Mouse (Mus musculus) midbrain, embryonic 16.5 days (tissue): ENCODE measurements around the gene Rpl37a. TPM values are rescaled to one million over a fixed set of nuclear protein-coding genes. Genes with fewer than 3 reads are reported as not detected.

Experiments
- ATAC-seq: fragments of 200-750 bp; cut with Nextera tagmentation; 2 replicates; pipeline ENCODE4 v1.8.0; 2017; ENCODE audit warnings: moderate TSS enrichment
- H3K27ac ChIP-seq: fragments of 300-500 bp; sonication (generic); 2 replicates; pipeline ENCODE4 v1.5.1; 2014; ENCODE audit warnings: mild to moderate bottlenecking, low read length, mixed read lengths
- H3K27me3 ChIP-seq: fragments of 300-500 bp; sonication (generic); 2 replicates; pipeline ENCODE4 v1.6.1; 2014; ENCODE audit warnings: low read depth, low read length, mixed read lengths; ENCODE audit not compliant: control insufficient read depth, insufficient read depth
- H3K36me3 ChIP-seq: fragments of 300-500 bp; sonication (generic); 2 replicates; pipeline ENCODE4 v1.6.1; 2014; ENCODE audit warnings: mild to moderate bottlenecking, low read length, moderate library complexity, mixed read lengths; ENCODE audit not compliant: control insufficient read depth, insufficient read depth
- H3K4me1 ChIP-seq: fragments of 300-500 bp; sonication (generic); 2 replicates; pipeline ENCODE4 v1.6.1; 2014; ENCODE audit warnings: mild to moderate bottlenecking, low read length, mixed read lengths; ENCODE audit not compliant: control insufficient read depth, insufficient read depth
- H3K4me2 ChIP-seq: fragments of 300-500 bp; sonication (generic); 2 replicates; pipeline ENCODE4 v1.6.1; 2014; ENCODE audit warnings: mild to moderate bottlenecking, low read length, mixed read lengths
- H3K4me3 ChIP-seq: fragments of 300-500 bp; sonication (generic); 2 replicates; pipeline ENCODE4 v1.5.1; 2014; ENCODE audit warnings: low read depth, mild to moderate bottlenecking, low read length, moderate library complexity, mixed read lengths
- H3K9ac ChIP-seq: fragments of 300-500 bp; sonication (generic); 2 replicates; pipeline ENCODE4 v1.6.1; 2014; ENCODE audit warnings: low read depth, low read length, mixed read lengths
- H3K9me3 ChIP-seq: fragments of 300-500 bp; sonication (generic); replicated peaks from 2 replicates; pipeline ENCODE4 v1.6.1; 2014; ENCODE audit warnings: mild to moderate bottlenecking, low read length, mixed read lengths; ENCODE audit not compliant: control insufficient read depth, poor library complexity, severe bottlenecking
- WGBS: fragments of 180-500 bp; shearing (Covaris S2); extraction: QIAGEN DNeasy Blood & Tissue Kit; methylation state at CpG from one replicate; pipeline ENCODE4 v1.1.7; 2014; 5-methylcytosine and 5-hydroxymethylcytosine counted together
- polyA plus RNA-seq: library from polyadenylated mRNA; unstranded; fragments of >200 nt; fragmentation: Nextera tagmentation; extraction: Ambion mirVana; gene quantifications from 2 replicates; pipeline ENCODE4 v1.2.1, GENCODE M21; 2015

Gene Rpl37a
- polyA plus RNA-seq, 1 experiment from 2014 or later, result 838 TPM

DNA sequence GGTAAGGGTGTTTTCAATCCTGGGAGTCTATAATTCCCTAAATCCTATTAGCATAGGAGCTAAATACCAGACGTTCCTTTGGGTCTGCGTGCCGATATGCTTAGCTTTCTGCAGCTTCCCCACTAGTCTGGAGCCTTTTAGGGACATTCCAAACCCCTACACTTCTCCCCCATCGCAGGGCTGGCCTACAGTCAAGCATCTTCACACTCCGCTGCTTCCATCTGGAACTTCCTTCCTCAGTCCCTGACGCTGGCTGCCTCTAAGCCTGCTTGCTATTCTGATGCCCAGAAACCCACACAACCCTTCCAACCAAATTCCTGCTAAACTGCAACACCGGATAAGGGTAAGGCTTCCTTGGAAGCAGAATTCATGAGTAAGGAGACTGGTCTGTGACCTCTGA, 35.3 kb downstream of the Rpl37a start:
- no peak overlapping the region for H3K4me2 ChIP-seq
- H3K36me3 ChIP-seq, result no peaks in the 10 kb centered on the region
- no peaks in the 10 kb centered on the region for H3K27me3 ChIP-seq
- no peaks in the 10 kb centered on the region for H3K9me3 ChIP-seq
- no peak for ATAC-seq
- no peak overlapping the region for H3K4me3 ChIP-seq
- WGBS, result 52% methylated on average over 7 of the region's 7 CpGs
- H3K27ac ChIP-seq, result no peak overlapping the region
- no peak overlapping the region for H3K9ac ChIP-seq
- H3K4me1 ChIP-seq, result no peaks in the 10 kb centered on the region

DNA sequence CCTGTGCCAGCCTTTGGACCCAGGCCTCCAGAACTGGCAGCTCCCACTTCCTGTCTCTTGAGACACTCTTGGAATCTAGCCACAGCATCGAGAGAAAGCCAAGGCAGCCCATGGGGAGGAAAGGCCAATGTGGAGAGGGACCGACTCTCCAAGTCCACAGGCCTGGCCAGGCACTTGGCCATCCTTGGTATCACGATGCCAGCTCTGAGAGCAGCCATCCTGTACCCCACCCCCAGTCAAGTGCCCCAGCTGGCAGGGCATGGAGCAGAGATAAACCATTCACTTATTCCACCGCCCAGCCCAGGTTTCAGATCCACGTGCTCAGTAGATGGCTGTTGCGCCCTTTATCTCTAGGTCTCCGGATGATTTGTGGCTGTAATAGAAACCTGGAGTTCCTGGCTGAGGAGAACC, 40.3 kb downstream of the Rpl37a start:
- H3K36me3 ChIP-seq, result no peaks in the 10 kb centered on the region
- no peak for ATAC-seq
- H3K27ac ChIP-seq, result no peak overlapping the region
- H3K4me3 ChIP-seq, result no peak overlapping the region
- WGBS, result 83% methylated on average over 7 of the region's 7 CpGs
- no peaks in the 10 kb centered on the region for H3K27me3 ChIP-seq
- no peaks in the 10 kb centered on the region for H3K4me1 ChIP-seq
- no peak overlapping the region for H3K9ac ChIP-seq
- no peaks in the 10 kb centered on the region for H3K9me3 ChIP-seq
- H3K4me2 ChIP-seq, result no peak overlapping the region

DNA sequence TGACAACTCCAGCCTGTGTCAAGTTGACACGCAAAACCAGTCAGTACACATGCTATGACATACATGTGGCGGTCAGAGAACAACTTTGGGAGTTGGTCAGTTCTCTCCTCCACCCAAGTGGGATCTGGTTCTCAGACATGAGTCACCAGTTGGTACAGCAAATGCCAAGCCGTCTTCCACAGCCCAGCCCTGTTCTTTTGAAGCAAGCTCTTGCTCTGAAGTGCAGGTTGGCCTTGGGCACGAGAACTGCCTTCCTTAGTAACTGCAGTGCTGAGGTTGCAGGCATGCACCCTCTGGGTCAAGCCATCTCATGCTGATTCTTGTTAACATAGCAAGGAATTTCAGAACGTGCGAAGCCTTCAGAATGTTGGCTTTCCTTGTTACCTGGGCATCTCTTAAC, 42.1 kb downstream of the Rpl37a start:
- no peaks in the 10 kb centered on the region for H3K9me3 ChIP-seq
- no peak for ATAC-seq

DNA sequence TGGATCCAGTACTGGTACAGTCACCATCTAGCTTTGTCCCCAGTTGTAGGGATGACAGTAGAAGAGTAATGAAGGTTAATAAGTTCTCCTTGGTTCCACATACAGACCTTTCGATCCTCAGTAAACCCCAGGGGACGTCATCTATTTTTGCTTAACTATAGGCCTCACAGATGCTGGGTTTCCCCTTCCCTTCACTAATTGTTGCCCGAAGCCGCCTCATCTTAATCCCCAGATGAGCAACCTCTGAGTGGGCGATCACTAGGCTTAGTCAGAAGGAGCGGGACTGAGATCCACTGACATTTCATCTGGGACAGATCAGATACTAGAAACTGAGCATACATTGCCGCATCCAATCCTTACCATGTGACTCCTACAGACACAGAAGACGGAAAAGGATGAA, 44.1 kb downstream of the Rpl37a start:
- 63% methylated on average over 8 of the region's 8 CpGs for WGBS

More for the DNA sequence above, 42.1 kb downstream of the Rpl37a start:
- H3K27me3 ChIP-seq, result no peaks in the 10 kb centered on the region
- H3K4me3 ChIP-seq, result no peak overlapping the region
- no peaks in the 10 kb centered on the region for H3K36me3 ChIP-seq
- H3K4me1 ChIP-seq, result no peaks in the 10 kb centered on the region
- H3K4me2 ChIP-seq, result no peak overlapping the region
- no peak overlapping the region for H3K9ac ChIP-seq
- 87% methylated on average over 6 of the region's 6 CpGs for WGBS
- no peak overlapping the region for H3K27ac ChIP-seq

DNA sequence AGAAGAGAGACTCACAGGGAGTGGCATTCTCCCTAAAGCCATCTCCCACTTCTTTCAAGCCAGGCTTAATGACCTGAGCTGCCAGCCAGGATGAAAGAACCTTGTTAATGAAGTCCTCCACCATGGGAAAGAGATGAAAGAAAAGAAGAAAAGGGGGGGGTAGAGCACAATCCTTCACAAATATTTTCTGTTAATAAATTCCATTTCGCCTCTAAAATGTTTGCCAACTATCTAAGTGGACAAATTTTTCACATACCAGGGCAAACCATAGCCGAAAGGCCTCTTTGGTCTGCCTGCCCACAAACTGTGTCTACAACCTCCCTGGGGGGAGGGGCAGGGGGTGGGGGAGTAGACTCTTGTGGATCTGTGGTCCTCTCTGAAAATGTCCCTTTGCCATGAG, 44.7 kb downstream of the Rpl37a start:
- Histone ChIP-seq H3K9me3 (no peaks in the 10 kb centered on the region), H3K36me3 (no peaks in the 10 kb centered on the region), H3K4me2 (no peak overlapping the region), H3K9ac (no peak overlapping the region), H3K4me1 (no peaks in the 10 kb centered on the region), H3K27ac (no peak overlapping the region), H3K4me3 (no peak overlapping the region), H3K27me3 (no peaks in the 10 kb centered on the region)
- no peak for ATAC-seq
- 55% methylated on average over 2 of the region's 2 CpGs for WGBS

More for the DNA sequence above, 44.1 kb downstream of the Rpl37a start:
- Histone ChIP-seq H3K9me3 (no peaks in the 10 kb centered on the region), H3K36me3 (no peaks in the 10 kb centered on the region), H3K27me3 (no peaks in the 10 kb centered on the region), H3K4me3 (no peak overlapping the region), H3K27ac (no peak overlapping the region), H3K4me2 (no peak overlapping the region), H3K4me1 (no peaks in the 10 kb centered on the region), H3K9ac (no peak overlapping the region)
- ATAC-seq, result no peak

DNA sequence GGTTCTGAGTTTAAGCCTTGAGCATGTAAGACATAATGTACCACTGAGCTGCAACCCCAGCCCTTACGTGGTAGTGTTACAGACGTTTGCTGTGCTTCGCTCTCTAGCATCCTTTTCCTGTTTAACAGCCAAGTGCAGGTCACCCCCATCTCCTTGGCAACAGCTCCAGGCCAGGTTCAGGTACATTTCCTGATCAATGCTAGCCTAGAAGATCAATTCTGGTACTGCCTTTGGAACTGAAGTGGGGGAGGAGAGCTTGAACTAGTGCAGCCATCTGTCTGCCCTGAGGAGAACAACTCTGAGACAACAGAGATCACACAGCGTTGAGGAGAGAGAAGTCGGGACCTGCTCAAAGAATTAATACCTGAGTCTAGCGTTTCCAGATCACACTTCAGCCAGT, 48.7 kb downstream of the Rpl37a start:
- no peaks in the 10 kb centered on the region for H3K27me3 ChIP-seq
- no peak overlapping the region for H3K9ac ChIP-seq
- H3K9me3 ChIP-seq, result no peaks in the 10 kb centered on the region
- peaks cover 5% of the 10 kb centered on the region for H3K4me1 ChIP-seq
- ATAC-seq, result no peak
- no peak overlapping the region for H3K4me2 ChIP-seq
- no peak overlapping the region for H3K27ac ChIP-seq
- WGBS, result 90% methylated on average over 6 of the region's 6 CpGs
- H3K36me3 ChIP-seq, result no peaks in the 10 kb centered on the region
- H3K4me3 ChIP-seq, result no peak overlapping the region

Other genes with a start within 250 kb of the Rpl37a start
- 7.9 and 8.0 TPM in 2 replicates for gene March4, start 174.4 kb upstream of the Rpl37a start, polyA plus RNA-seq
- gene Smarcal1, start 128.0 kb upstream of the Rpl37a start, polyA plus RNA-seq, result 30.5 and 31.2 TPM in 2 replicates
- gene Ankar, start 10.7 kb upstream of the Rpl37a start, polyA plus RNA-seq, result 0.05 TPM in 1 of 2 replicates, not detected in the other
- 244 and 262 TPM in 2 replicates for gene Igfbp2, start 113.2 kb downstream of the Rpl37a start, polyA plus RNA-seq
- 42.6 and 42.8 TPM in 2 replicates for gene Igfbp5, start 163.6 kb downstream of the Rpl37a start, polyA plus RNA-seq